Mouse (Mus musculus): Measurements from ENCODE around the gene Trmt2b.

- TF ChIP-seq CTCF (IDR thresholded peaks at IDR 0.05; ENCODE audit: extremely low read depth, insufficient read depth, low read length) (no peak), POLR2A (IDR thresholded peaks at IDR 0.05; ENCODE audit: extremely low read depth, insufficient read depth, low read length) (no peak)
These were observed 8.3 kb upstream of the Trmt2b start for GRCm38 (mm10) chrX:134285102-134285501.

All from cortical plate, adult 2 months (tissue).